Mouse (Mus musculus): ENCODE data around the gene Mrgprf.

Mrgprf gene

GRCm38 (mm10) chr7:145335616-145336332 is 35.1 kb downstream of the Mrgprf start:
- DNase-seq (ENCODE audit: low spot score in 2 of 2): no peak

DNA sequence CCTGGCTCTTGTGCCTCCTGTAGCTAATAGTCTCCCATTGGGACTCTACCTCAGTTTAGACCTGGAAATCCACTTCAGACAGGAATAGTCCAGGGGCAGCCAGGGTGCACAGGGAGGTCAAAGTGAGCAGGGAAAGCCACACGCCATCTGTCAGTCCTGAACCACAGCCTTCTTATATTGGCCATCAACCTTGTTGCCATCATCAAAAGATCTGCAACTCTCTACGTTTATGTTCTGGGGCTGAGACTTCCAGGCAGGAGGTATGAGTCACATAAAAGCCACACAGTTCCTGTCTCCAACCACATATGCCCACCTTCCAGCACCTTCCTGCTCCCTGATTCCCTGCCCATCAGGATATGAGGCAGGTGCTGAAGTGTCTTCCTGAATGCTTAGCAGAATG is 37.3 kb downstream of the Mrgprf start:
- no peak for DNase-seq (ENCODE audit: low spot score in 2 of 2)

DNA sequence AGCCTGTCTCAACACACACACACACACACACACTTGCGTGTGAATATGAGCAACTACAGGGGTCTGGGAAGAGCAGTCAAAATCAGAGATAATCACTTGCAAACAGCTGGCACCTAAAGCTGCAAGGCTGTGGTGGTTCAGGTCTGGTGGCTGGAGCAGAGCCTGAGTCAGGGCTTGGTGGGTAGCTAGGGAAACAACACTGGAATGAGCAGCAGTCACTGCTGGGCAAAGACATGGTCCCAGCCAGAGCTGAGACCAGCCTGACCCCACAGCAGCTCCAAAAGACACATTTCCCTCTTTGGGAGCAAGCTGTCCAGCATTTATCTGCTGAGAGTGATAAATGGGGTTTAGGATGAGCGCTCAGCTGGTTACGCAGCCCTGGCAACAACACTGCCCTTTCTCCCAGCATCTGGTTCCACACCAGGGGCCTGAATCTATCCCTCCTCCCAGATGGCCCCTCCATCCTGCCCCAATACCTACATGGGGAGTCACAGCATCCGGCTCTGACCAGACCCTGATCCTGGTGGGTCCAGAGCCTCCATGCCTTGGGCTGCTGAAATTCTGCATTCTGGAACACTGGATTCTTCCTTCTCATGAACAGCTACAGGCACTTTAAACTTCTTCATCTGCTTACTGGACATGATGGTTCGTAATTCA is 39.7 kb downstream of the Mrgprf start:
- DNase-seq (ENCODE audit: low spot score in 2 of 2): no peak
